Mouse (Mus musculus) bone marrow macrophage, adult 2 months (primary cell): ENCODE results near the gene Brd3.
"Not testable (repeated sequence)": the region's sequence is repeated elsewhere in the genome, so short reads cannot be mapped to it uniquely, and the experiment has no call there.

Experiments
- CTCF ChIP-seq: IDR thresholded peaks from 2 replicates; pipeline ENCODE4 v1.5.1; 2012; ENCODE audit warnings: low read depth, mild to moderate bottlenecking, low read length, moderate library complexity
- POLR2A ChIP-seq: IDR thresholded peaks from 2 replicates; pipeline ENCODE4 v1.6.1; 2012; ENCODE audit warnings: mild to moderate bottlenecking, low read depth, low read length, borderline replicate concordance

- not testable (repeated sequence) for TF ChIP-seq CTCF, POLR2A
Observed at GRCm38 (mm10) chr2:27546041-27546440, 38.6 kb upstream of the Brd3 start.
